Mouse (Mus musculus) lung, postnatal 0 days (tissue): ENCODE results near the gene Glrx. TPM values are rescaled to one million over a fixed set of nuclear protein-coding genes. Genes with fewer than 3 reads are reported as not detected.
A peak's percentile ranks its signal among the peaks of the same experiment; 100 is the strongest.

Experiments
- ATAC-seq: fragments of 200-750 bp; cut with Nextera tagmentation; 2 replicates; pipeline ENCODE4 v1.8.0; 2017; ENCODE audit warnings: moderate library complexity
- DNase-seq: peaks from one replicate; pipeline ENCODE4 v3.0.0-alpha.2; 2016; ENCODE audit warnings: low spot score
- H3K27ac ChIP-seq: fragments of 300-500 bp; sonication (generic); 2 replicates; pipeline ENCODE4 v1.5.1; 2014; ENCODE audit warnings: antibody characterized with exemption, mild to moderate bottlenecking, low read length, mixed read lengths
- H3K27me3 ChIP-seq: fragments of 300-500 bp; sonication (generic); replicated peaks from 2 replicates; pipeline ENCODE4 v1.6.1; 2014; ENCODE audit warnings: low read length, mixed read lengths; ENCODE audit not compliant: insufficient read depth
- H3K36me3 ChIP-seq: fragments of 300-500 bp; sonication (generic); 2 replicates; pipeline ENCODE4 v1.6.1; 2014; ENCODE audit warnings: low read length, mixed read lengths; ENCODE audit not compliant: insufficient read depth
- H3K4me1 ChIP-seq: fragments of 300-500 bp; sonication (generic); 2 replicates; pipeline ENCODE4 v1.6.1; 2014; ENCODE audit warnings: antibody characterized with exemption, low read depth, low read length, mixed read lengths; ENCODE audit not compliant: insufficient read depth
- H3K4me2 ChIP-seq: fragments of 300-500 bp; sonication (generic); replicated peaks from 2 replicates; pipeline ENCODE4 v1.6.1; 2014; ENCODE audit warnings: low read depth, mild to moderate bottlenecking, low read length, moderate library complexity, mixed read lengths
- H3K4me3 ChIP-seq: fragments of 300-500 bp; sonication (generic); 2 replicates; pipeline ENCODE4 v1.5.1; 2014; ENCODE audit warnings: low read depth, low read length
- H3K9ac ChIP-seq: fragments of 300-500 bp; sonication (generic); replicated peaks from 2 replicates; pipeline ENCODE4 v1.6.1; 2014; ENCODE audit warnings: low read depth, mild to moderate bottlenecking
- H3K9me3 ChIP-seq: fragments of 300-500 bp; sonication (generic); 2 replicates; pipeline ENCODE4 v1.6.1; 2016; ENCODE audit warnings: low read length, mixed read lengths
- CTCF ChIP-seq: IDR thresholded peaks from 2 replicates; pipeline ENCODE4 v1.5.1; 2016; ENCODE audit warnings: antibody characterized with exemption, mild to moderate bottlenecking
- EP300 ChIP-seq: IDR thresholded peaks from 2 replicates; pipeline ENCODE4 v1.6.1; 2016; ENCODE audit warnings: antibody characterized with exemption, mild to moderate bottlenecking, control low read depth
- WGBS: fragments of 180-500 bp; shearing (Covaris S2); extraction: QIAGEN DNeasy Blood & Tissue Kit; methylation state at CpG from one replicate; pipeline ENCODE4 v1.1.7; 2014; 5-methylcytosine and 5-hydroxymethylcytosine counted together
- polyA plus RNA-seq: library from polyadenylated mRNA; unstranded; fragments of >200 nt; fragmentation: Nextera tagmentation; extraction: Ambion mirVana; gene quantifications from 2 replicates; pipeline ENCODE4 v1.2.1, GENCODE M21; 2015

The Glrx gene
- polyA plus RNA-seq, 1 experiment from 2014 or later, result 106 TPM

DNA sequence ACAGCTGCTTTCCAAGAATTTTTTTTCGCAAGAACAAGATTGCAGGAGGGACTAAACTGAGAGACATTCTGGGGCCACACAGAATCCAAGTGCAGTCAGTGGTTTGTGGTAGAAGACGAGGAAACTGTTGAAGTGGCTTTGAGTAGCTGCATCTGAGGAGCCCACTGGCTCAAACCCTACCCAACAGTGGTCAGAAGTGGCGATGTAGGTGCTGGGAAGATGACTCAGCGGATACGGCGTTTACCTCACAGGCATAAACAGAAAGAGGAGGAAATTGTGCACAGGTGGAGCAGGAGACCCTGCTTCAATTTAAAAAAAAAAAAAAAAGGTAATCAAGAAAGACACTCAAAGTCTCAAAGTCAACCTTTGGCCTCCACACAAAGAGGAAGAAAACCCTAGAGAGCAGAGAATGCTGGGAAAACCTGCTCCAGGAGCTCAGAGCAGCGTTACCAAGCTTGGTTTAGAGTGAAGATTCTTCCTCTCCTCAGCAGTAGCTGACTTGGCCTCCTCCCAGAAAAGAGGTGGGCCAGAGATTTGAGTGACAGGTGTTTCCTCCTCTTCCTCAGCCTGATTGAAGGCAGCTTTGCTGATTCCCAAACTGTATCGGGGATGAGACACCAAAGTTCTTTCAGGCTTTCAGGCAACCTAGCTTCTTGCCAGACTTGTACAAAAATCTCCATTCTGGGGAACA lies 4.5 kb downstream of the Glrx start:
- no peak overlapping the region for H3K4me3 ChIP-seq
- no peak overlapping the region for H3K27ac ChIP-seq
- DNase-seq, result peak; percentile 21
- H3K9ac ChIP-seq, result no peak overlapping the region
- H3K4me1 ChIP-seq, result peaks cover 10% of the 10 kb centered on the region; the same call in 1 of the 2 replicates
- 69% methylated on average over 8 of the region's 8 CpGs for WGBS
- H3K4me2 ChIP-seq, result no peak overlapping the region; the same call in 1 of the 2 replicates
- TF ChIP-seq CTCF, result no peak
- no peaks in the 10 kb centered on the region for H3K9me3 ChIP-seq
- H3K27me3 ChIP-seq, result no peaks in the 10 kb centered on the region
- no peak for ATAC-seq
- peaks cover 4% of the 10 kb centered on the region; the same call in 1 of the 2 replicates for H3K36me3 ChIP-seq

DNA sequence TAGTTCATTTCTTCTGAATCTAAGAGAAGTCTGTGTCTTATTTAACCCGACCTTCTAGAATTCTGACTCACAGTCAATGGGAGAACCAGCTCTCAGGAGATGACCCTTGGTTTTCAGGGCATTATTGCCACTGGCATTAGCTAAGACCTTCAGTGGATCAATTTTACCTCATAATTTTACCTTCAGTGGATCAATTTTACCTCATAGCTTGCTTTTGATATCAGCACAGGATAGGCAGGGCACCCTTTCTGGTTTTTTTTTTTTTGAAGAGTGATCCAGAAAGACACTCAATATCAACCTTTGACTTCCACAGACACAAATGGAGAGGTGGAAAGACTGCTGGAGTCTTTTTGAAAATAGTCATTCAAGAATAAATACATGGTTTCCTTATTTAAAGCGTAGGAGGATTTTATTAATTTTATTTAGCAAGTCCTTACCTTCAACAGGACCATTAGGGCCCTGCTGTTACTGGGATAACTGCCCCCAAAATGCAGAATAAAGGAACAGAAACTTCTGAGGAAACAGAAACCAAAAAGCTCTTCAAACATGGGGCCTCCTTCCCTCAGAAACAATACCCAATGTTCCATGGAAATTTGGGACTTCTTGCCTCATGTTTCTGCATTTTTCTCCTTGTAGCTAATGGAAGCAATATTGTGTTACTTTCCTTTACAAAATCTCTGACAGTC lies 5.3 kb downstream of the Glrx start:
- Histone ChIP-seq H3K4me3 (no peak overlapping the region), H3K27ac (no peak overlapping the region), H3K9me3 (no peaks in the 10 kb centered on the region), H3K9ac (no peak overlapping the region), H3K4me2 (no peak overlapping the region), H3K27me3 (no peaks in the 10 kb centered on the region), H3K36me3 (peaks cover 4% of the 10 kb centered on the region; the same call in 1 of the 2 replicates), H3K4me1 (peaks cover 10% of the 10 kb centered on the region; the same call in 1 of the 2 replicates)
- TF ChIP-seq CTCF (no peak), EP300 (no peak)
- DNase-seq (no peak), ATAC-seq (no peak)
- WGBS, result 93% methylated on average over 2 of the region's 2 CpGs

DNA sequence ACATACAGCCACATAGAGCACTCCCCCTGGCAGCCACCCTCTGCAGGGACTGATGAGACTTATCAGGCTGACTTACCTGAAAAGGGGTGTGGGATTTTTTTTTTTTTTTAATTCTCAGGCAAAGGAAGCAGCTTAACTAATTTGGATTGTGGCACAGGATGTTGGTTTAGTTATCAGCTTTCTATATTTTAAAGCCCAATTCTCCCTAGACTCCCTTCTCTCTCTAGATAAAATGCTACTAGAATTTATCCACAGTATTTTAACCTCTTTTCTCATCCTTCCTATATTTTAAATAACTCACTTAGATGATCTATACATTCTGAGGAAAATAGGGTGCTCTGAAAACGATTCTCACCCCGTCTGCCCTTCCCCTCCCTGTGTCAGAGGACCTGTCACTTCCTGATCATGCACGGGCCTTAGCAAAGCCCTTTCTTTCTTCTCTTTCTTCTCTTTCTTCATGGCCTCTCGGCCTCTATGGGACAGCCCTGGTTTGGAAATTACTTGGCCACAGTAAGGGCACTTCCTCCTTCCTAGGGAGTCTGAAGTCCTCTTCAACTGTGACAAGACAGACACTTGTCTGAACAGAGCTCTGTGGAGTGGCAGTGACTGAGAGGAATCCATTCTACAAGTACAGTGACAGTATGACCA lies 6.0 kb downstream of the Glrx start:
- Histone ChIP-seq H3K4me1 (peaks cover 5% of the 10 kb centered on the region; the same call in 1 of the 2 replicates), H3K27ac (no peak overlapping the region), H3K36me3 (peaks cover 4% of the 10 kb centered on the region; the same call in 1 of the 2 replicates), H3K9ac (no peak overlapping the region), H3K27me3 (no peaks in the 10 kb centered on the region), H3K4me3 (no peak overlapping the region), H3K9me3 (no peaks in the 10 kb centered on the region), H3K4me2 (no peak overlapping the region)
- WGBS, result 44% methylated on average over 4 of the region's 4 CpGs
- TF ChIP-seq EP300 (no peak), CTCF (no peak)
- peak; percentile 35; the same call in 1 of the 2 replicates for ATAC-seq
- DNase-seq, result peak; percentile 22

DNA sequence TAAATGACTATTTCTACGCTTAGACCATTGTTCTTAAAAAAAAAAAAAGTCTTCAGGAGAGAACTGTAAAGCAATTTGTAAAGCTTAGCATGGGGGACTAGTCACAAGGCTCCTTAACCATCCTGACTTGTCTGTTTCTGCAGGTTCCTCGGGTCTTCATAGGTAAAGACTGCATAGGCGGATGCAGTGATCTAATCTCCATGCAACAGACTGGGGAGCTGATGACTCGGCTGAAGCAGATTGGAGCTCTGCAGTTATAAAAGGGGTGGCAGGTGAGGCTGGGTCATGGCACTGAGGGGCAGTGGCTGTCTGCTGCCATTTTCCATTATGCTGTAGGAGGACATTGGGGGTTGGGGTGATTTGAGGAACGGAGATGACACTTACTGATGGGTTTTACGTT lies 7.4 kb downstream of the Glrx start:
- Histone ChIP-seq H3K27me3 (no peaks in the 10 kb centered on the region), H3K4me2 (no peak overlapping the region), H3K4me3 (no peak overlapping the region), H3K4me1 (peaks cover 2% of the 10 kb centered on the region; the same call in 1 of the 2 replicates), H3K36me3 (peaks cover 4% of the 10 kb centered on the region; the same call in 1 of the 2 replicates), H3K9me3 (no peaks in the 10 kb centered on the region), H3K27ac (no peak overlapping the region), H3K9ac (no peak overlapping the region)
- DNase-seq (no peak), ATAC-seq (no peak)
- WGBS, result 86% methylated on average over 6 of the region's 6 CpGs
- no peak for TF ChIP-seq CTCF
- no peak for TF ChIP-seq EP300

DNA sequence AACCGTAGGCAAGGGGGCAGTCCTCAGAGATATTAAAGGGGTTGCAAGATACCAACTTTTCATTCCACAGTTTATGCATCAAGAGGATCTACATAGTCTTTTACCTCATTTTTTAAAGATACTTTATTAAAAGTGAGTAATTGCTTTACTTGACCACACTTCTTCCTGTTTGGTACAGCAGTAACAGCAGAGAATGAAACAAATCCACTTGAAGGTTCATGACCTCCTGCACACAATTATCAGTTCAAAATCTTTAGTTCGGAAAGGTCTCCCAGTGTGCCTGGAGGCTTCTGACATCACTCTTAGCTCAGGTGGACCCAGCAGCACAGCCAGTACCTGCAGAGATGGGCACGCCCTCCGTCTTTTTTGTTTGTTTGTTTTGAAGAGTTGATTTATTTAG lies 12.4 kb downstream of the Glrx start:
- TF ChIP-seq EP300 (no peak), CTCF (no peak)
- Histone ChIP-seq H3K27ac (no peak overlapping the region), H3K4me1 (no peaks in the 10 kb centered on the region), H3K36me3 (peaks cover 4% of the 10 kb centered on the region; the same call in 1 of the 2 replicates), H3K4me3 (no peak overlapping the region), H3K27me3 (no peaks in the 10 kb centered on the region), H3K9me3 (no peaks in the 10 kb centered on the region), H3K9ac (no peak overlapping the region), H3K4me2 (no peak overlapping the region)
- DNase-seq (no peak), ATAC-seq (no peak)
- 78% methylated on average over 4 of the region's 4 CpGs for WGBS

DNA sequence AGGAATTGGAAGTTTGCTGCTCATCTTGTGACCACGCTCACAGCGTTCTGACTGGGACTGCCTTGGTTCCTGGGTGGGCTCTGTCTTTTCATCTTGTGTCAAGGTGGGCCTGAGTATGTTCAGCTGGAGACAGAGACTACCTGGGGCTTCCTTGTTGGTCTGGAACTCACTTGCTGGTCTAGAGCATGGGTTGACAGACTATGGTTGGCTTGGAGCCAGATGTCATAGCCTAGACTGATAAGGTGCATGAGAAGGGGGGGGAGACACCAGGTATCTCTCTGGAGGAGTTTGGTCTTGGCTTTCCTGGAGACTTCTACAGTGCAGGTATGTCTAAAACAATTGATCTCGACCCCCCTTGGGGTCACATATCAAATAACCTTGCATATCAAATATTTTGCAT lies 13.4 kb downstream of the Glrx start:
- Histone ChIP-seq H3K9me3 (no peaks in the 10 kb centered on the region), H3K36me3 (no peaks in the 10 kb centered on the region), H3K4me2 (no peak overlapping the region), H3K4me3 (no peak overlapping the region), H3K27ac (no peak overlapping the region), H3K4me1 (no peaks in the 10 kb centered on the region), H3K9ac (no peak overlapping the region), H3K27me3 (no peaks in the 10 kb centered on the region)
- ATAC-seq (no peak), DNase-seq (peak; percentile 3)
- TF ChIP-seq EP300, result no peak
- no peak for TF ChIP-seq CTCF
- WGBS, result 91% methylated on average over 3 of the region's 3 CpGs
